Mouse (Mus musculus) adrenal gland, postnatal 10 days (tissue): ENCODE data around the gene Arhgap10. TPM values are rescaled to one million over a fixed set of nuclear protein-coding genes. Genes with fewer than 3 reads are reported as not detected.

Experiments
- DNase-seq: peaks from one replicate; pipeline ENCODE4 v3.0.0; 2021; ENCODE audit warnings: mixed read lengths
- total RNA-seq, 2 experiments: library from RNA; stranded (reverse); gene quantifications; 2 replicates each; pipeline ENCODE4 v1.2.3; 2021

Gene Arhgap10
- total RNA-seq, 2 experiments from 2014 or later = 20.9 to 29.4 TPM

- no peak for DNase-seq
Measured at GRCm38 (mm10) chr8:77213893-77214464, 303.8 kb downstream of the Arhgap10 start.

GRCm38 (mm10) chr8:77209297-77209696 lies 308.5 kb downstream of the Arhgap10 start:
- DNase-seq = no peak

Other genes with a start within 250 kb of the Arhgap10 start
- 10 to 100 TPM; 16.0 to 18.7 TPM for gene Prmt9, start 31.4 kb upstream of the Arhgap10 start, total RNA-seq
- gene Tmem184c, start 92.7 kb upstream of the Arhgap10 start, total RNA-seq = 10 to 100 TPM; 27.3 to 29.7 TPM
- gene Ednra, start 206.5 kb upstream of the Arhgap10 start, total RNA-seq = 10 to 100 TPM; 21.8 to 26.8 TPM